Mouse (Mus musculus) small intestine, adult 2 months (tissue): ENCODE data around the gene Trap1. TPM values are rescaled to one million over a fixed set of nuclear protein-coding genes. Genes with fewer than 3 reads are reported as not detected.

Experiments used
- H3K27ac ChIP-seq: fragments of 200-500 bp; 2 replicates; pipeline ENCODE4 v1.5.1; 2012; ENCODE audit warnings: low read depth, low read length, control low read depth, inconsistent platforms; ENCODE audit not compliant: insufficient read depth
- H3K27me3 ChIP-seq: fragments of 200-500 bp; 2 replicates; pipeline ENCODE4 v1.6.1; 2012; ENCODE audit warnings: mild to moderate bottlenecking, moderate library complexity, low read length, inconsistent platforms; ENCODE audit not compliant: control insufficient read depth, insufficient read depth
- H3K36me3 ChIP-seq: fragments of 200-500 bp; 2 replicates; pipeline ENCODE4 v1.6.1; 2012; ENCODE audit warnings: mild to moderate bottlenecking, low read length, control low read depth, inconsistent platforms; ENCODE audit not compliant: control insufficient read depth, insufficient read depth
- H3K4me1 ChIP-seq: fragments of 200-500 bp; 2 replicates; pipeline ENCODE4 v1.6.1; 2012; ENCODE audit warnings: low read length, inconsistent platforms, mixed read lengths; ENCODE audit not compliant: control insufficient read depth, insufficient read depth, insufficient read length
- H3K4me3 ChIP-seq: fragments of 200-500 bp; 2 replicates; pipeline ENCODE4 v1.5.1; 2012; ENCODE audit warnings: low read depth, mild to moderate bottlenecking, control low read depth, inconsistent platforms, low read length, moderate library complexity
- CTCF ChIP-seq: fragments of 200-500 bp; IDR thresholded peaks from 2 replicates; pipeline ENCODE4 v1.5.1; 2012; ENCODE audit warnings: low read depth, mild to moderate bottlenecking, control low read depth, inconsistent platforms, low read length, moderate library complexity, mixed read lengths; ENCODE audit not compliant: insufficient replicate concordance, insufficient read length; ENCODE audit errors: extremely low read depth
- POLR2A ChIP-seq: fragments of 200-500 bp; IDR thresholded peaks from 2 replicates; pipeline ENCODE4 v1.6.1; 2012; ENCODE audit warnings: low read depth, mild to moderate bottlenecking, control low read depth, inconsistent platforms, low read length, moderate library complexity
- WGBS: fragments of 180-500 bp; shearing (Covaris S2); methylation state at CpG from one replicate; pipeline ENCODE4 v1.1.7; 2018; 5-methylcytosine and 5-hydroxymethylcytosine counted together
- polyA plus RNA-seq: library from polyadenylated mRNA; depleted of rRNA; stranded (reverse); fragments of >200 nt; gene quantifications from 2 replicates; pipeline ENCODE4 v1.2.3, GENCODE M21; 2012; rRNA removed

Gene Trap1
- polyA plus RNA-seq, 1 experiment: 50.8 TPM

DNA sequence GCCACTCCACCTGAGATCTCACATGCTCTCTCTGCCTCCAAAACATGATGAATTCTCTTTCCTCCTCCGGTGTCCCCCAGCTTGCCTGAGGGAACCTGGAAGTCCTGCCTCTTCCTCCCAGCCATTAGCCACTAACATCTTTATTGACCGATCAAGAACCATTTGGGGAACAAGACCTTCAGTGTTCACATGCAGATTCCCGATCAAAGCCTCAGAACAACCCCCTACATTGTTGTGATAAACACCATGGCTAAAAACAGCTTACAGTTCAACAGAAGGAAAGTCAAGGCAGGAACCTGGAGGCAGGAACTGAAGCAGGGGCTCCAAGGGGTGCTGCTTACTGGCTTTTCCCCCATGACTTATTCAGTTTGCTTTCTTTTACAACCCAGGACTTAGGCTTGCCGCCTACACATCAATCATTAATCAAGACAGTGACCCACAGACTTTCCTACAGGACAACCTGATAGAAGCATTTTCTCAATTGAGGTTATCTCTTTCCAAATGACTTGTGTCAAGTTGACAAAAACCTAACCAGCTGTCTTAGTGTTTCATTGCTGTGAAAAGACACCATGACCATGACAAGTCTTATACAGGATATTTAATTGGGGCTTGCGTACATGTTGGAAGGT, 63.5 kb downstream of the Trap1 start:
- Histone ChIP-seq H3K4me3 (no peak overlapping the region), H3K27me3 (no peaks in the 10 kb centered on the region), H3K4me1 (peaks cover 14% of the 10 kb centered on the region; the same call in 1 of the 2 replicates), H3K36me3 (no peaks in the 10 kb centered on the region), H3K27ac (peak overlapping the region; percentile 60; the same call in 1 of the 2 replicates)
- TF ChIP-seq CTCF: no peak
- 83% methylated on average over 5 of the region's 5 CpGs for WGBS

DNA sequence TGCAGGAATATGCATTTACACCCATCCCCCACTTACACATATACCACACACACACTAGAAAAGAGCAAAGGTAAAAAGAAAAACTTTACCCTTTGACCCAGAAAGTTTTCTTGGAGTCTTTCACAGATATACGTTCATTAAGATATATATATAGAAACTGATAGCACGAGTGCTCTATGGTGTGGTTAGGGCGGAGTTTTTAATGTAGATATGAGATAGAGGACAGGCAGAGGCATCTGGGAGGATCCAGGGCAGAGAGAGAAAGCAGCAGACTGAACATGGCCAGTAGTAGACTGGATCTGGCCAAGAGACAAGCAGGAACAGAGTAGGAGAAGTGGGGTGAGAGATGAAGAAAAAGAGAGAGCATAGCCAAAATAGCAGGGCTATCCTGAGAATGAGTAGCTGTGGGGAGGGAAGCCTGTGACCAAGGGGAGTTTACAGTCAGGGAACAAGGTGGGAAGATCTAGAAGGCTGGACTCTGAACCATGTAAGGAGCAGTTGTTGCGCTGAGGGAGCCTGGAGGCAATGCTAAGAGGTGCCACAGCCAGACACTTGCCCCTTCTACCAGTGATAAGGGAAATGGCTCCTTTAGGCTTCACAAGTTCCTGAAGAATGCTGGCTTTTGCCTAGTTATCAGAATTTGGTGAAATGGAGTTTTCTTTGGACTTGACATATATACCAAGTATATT, 64.6 kb downstream of the Trap1 start:
- Histone ChIP-seq H3K27me3 (no peaks in the 10 kb centered on the region), H3K27ac (peak overlapping the region; percentile 85), H3K4me3 (no peak overlapping the region), H3K4me1 (peaks cover 14% of the 10 kb centered on the region; the same call in 1 of the 2 replicates), H3K36me3 (no peaks in the 10 kb centered on the region)
- TF ChIP-seq CTCF: no peak
- no peak for TF ChIP-seq POLR2A
- WGBS: 31% methylated on average over 4 of the region's 4 CpGs

DNA sequence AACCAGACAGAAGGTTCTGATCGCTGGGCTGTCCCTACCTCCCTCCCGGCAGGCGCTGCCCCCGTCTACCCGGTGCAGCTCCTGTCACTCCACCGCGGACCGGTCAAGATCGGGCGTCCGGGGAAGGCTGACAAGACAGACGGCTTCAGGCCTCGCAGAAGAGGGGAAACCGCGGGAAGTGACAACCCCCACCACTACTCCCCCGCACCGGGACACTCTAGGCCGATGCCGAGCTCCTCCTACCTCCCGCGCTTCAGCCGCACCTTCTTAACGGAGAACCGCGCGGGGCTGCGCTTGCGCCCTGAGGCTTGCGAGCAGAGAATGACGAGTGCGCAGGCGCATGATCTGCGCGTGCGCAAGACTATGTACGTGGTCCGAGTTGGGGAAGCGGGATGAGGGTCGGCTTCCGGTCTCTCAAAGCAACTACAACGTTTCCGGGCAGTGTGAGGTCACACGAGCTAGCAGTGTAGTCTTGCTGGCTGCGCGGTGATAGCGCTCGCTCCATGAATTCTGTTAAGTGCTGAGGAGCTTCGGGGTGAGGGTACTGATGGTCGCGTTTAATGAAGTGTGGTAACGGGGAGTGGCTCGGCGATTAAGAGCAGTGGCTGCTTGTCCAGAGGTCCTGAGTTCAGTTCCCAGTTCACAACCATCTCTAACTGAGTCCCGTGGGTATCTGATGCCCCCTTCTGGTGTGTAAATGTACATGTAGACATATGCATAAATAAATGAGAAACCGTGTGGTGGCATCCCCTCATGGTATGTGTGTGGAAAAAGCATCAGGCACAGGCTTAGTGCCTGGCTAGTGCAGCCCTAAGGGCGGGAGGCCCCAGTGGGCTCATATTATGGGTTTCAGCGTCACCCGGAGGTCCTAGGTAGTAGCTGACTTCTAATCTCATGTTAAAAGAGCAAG, 73.9 kb downstream of the Trap1 start, which contains the start of gene Slx4:
Slx4 (minus strand) TSS at position 282 of the 910 bp plus-strand sequence.
- peak within 1 kb of the TSS; percentile 84 for H3K4me3 ChIP-seq
- 1% methylated on average over 57 of the region's 58 CpGs for WGBS
- TF ChIP-seq CTCF: peak; percentile 54; the same call in 1 of the 2 replicates
- TF ChIP-seq POLR2A: peak; percentile 86
- H3K4me1 ChIP-seq: no peaks in the 10 kb centered on the region; the same call in 1 of the 2 replicates
- H3K27me3 ChIP-seq: no peaks in the 10 kb centered on the region
- H3K27ac ChIP-seq: peak within 1 kb of the TSS; percentile 87
- H3K36me3 ChIP-seq: peaks cover 19% of the 10 kb centered on the region

Other genes with a start within 250 kb of the Trap1 start
- gene Olfr15, start 246.9 kb downstream of the Trap1 start, polyA plus RNA-seq: not detected in 2 replicates
- 0.18 and 0.37 TPM in 2 replicates for gene Zfp174, start 230.6 kb downstream of the Trap1 start, polyA plus RNA-seq
- gene Naa60, start 205.5 kb downstream of the Trap1 start, polyA plus RNA-seq: 45.0 and 67.6 TPM in 2 replicates
- 0.66 and 0.87 TPM in 2 replicates for gene Zfp597, start 193.3 kb downstream of the Trap1 start, polyA plus RNA-seq
- not detected in 2 replicates for gene Gm20695, start 193.2 kb downstream of the Trap1 start, polyA plus RNA-seq
- 6.9 and 9.1 TPM in 2 replicates for gene 1700037C18Rik, start 169.1 kb downstream of the Trap1 start, polyA plus RNA-seq
- 0.89 and 2.7 TPM in 2 replicates for gene Cluap1, start 169.0 kb downstream of the Trap1 start, polyA plus RNA-seq
- gene Nlrc3, start 101.2 kb downstream of the Trap1 start, polyA plus RNA-seq: 6.1 and 9.9 TPM in 2 replicates
- gene Slx4, start 74.1 kb downstream of the Trap1 start, polyA plus RNA-seq: 12.3 and 31.6 TPM in 2 replicates
- 99.2 and 434 TPM in 2 replicates for gene Dnase1, start 40.9 kb downstream of the Trap1 start, polyA plus RNA-seq
- 17.0 and 39.3 TPM in 2 replicates for gene Crebbp, start 136.2 kb upstream of the Trap1 start, polyA plus RNA-seq